Mouse (Mus musculus): ENCODE data around the gene Bcl2l11.

- TF ChIP-seq POLR2A (IDR thresholded peaks at IDR 0.05; ENCODE audit: borderline replicate concordance, insufficient read depth, low read length) (no peak), CTCF (IDR thresholded peaks at IDR 0.05; ENCODE audit: borderline replicate concordance, insufficient read depth, low read depth, low read length) (no peak)
Measured at GRCm38 (mm10) chr2:128155412-128156066, 29.7 kb downstream of the Bcl2l11 start.
